Mouse (Mus musculus) kidney, adult 2 months (tissue): ENCODE results near the gene Mlh3. TPM values are rescaled to one million over a fixed set of nuclear protein-coding genes. Genes with fewer than 3 reads are reported as not detected.
A peak's percentile ranks its signal among the peaks of the same experiment; 100 is the strongest.

ENCODE experiments used
- DNase-seq: peaks from one replicate; pipeline ENCODE4 v3.0.0; 2021
- H3K27ac ChIP-seq: fragments of 200-500 bp; 2 replicates; pipeline ENCODE4 v1.5.1; 2012; ENCODE audit warnings: low read depth, low read length, control low read depth, inconsistent platforms; ENCODE audit not compliant: insufficient read depth
- H3K27me3 ChIP-seq: fragments of 200-500 bp; replicated peaks from 2 replicates; pipeline ENCODE4 v1.6.1; 2012; ENCODE audit warnings: mild to moderate bottlenecking, moderate library complexity, low read length, inconsistent platforms; ENCODE audit not compliant: control insufficient read depth, insufficient read depth
- H3K36me3 ChIP-seq: fragments of 200-500 bp; 2 replicates; pipeline ENCODE4 v1.6.1; 2012; ENCODE audit warnings: mild to moderate bottlenecking, moderate library complexity, low read length, inconsistent platforms; ENCODE audit not compliant: control insufficient read depth, insufficient read depth
- H3K4me1 ChIP-seq: fragments of 200-500 bp; 2 replicates; pipeline ENCODE4 v1.6.1; 2011; ENCODE audit warnings: low read length; ENCODE audit not compliant: control insufficient read depth, insufficient read depth
- H3K4me3 ChIP-seq: fragments of 200-500 bp; 2 replicates; pipeline ENCODE4 v1.5.1; 2011; ENCODE audit warnings: mild to moderate bottlenecking, low read depth, low read length, control low read depth; ENCODE audit not compliant: insufficient read depth
- CTCF ChIP-seq: fragments of 200-500 bp; conservative IDR thresholded peaks from 2 replicates; pipeline ENCODE4 v1.5.1; 2011; ENCODE audit warnings: low read depth, mild to moderate bottlenecking, control low read depth, low read length, moderate library complexity, mixed read lengths; ENCODE audit not compliant: insufficient read depth, insufficient read length
- POLR2A ChIP-seq: fragments of 200-500 bp; IDR thresholded peaks from one replicate; pipeline ENCODE4 v1.6.1; 2011; ENCODE audit warnings: low read depth, low read length, control low read depth
- WGBS: fragments of 180-500 bp; shearing (Covaris S2); methylation state at CpG from one replicate; pipeline ENCODE4 v1.1.7; 2018; 5-methylcytosine and 5-hydroxymethylcytosine counted together
- polyA plus RNA-seq: library from polyadenylated mRNA; depleted of rRNA; stranded (reverse); fragments of >200 nt; gene quantifications from 2 replicates; pipeline ENCODE4 v1.2.3, GENCODE M21; 2012; rRNA removed

Gene Mlh3
- polyA plus RNA-seq, result 8.1 and 9.6 TPM in 2 replicates

GRCm38 (mm10) chr12:85270319-85270718 lies at the start of gene Mlh3:
Mlh3 (minus strand) TSS chr12:85270599.
- Histone ChIP-seq H3K36me3 (no peaks in the 10 kb centered on the region), H3K27me3 (no peaks in the 10 kb centered on the region), H3K4me1 (no peaks in the 10 kb centered on the region), H3K4me3 (peak within 1 kb of the TSS; percentile 58), H3K27ac (peak within 1 kb of the TSS; percentile 14; the same call in 1 of the 2 replicates)
- TF ChIP-seq POLR2A (peak; percentile 7), CTCF (peak; percentile 53)
- WGBS, result under 1% methylated on average over 35 of the region's 35 CpGs
- DNase-seq, result peak; percentile 93

DNA sequence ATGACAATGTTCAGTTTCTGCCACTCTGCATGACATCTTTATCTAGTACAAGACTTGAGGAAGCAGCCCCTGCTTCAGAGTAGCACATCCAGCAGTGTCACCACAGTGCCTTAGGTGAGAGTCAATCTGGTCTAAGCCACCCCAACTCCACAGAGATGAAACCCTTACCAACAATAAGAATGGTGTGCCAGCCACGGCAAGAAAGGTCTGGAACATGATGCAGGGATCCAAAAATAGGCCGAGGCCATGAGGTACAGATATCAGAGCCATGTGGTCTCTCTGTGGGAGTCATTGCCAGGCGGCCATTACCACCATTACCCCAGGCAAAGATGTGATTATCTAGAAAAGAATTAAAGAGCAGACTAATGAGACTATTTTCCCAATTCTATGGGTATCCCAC lies 38.3 kb upstream of the Mlh3 start:
- H3K36me3 ChIP-seq, result peaks cover 11% of the 10 kb centered on the region

DNA sequence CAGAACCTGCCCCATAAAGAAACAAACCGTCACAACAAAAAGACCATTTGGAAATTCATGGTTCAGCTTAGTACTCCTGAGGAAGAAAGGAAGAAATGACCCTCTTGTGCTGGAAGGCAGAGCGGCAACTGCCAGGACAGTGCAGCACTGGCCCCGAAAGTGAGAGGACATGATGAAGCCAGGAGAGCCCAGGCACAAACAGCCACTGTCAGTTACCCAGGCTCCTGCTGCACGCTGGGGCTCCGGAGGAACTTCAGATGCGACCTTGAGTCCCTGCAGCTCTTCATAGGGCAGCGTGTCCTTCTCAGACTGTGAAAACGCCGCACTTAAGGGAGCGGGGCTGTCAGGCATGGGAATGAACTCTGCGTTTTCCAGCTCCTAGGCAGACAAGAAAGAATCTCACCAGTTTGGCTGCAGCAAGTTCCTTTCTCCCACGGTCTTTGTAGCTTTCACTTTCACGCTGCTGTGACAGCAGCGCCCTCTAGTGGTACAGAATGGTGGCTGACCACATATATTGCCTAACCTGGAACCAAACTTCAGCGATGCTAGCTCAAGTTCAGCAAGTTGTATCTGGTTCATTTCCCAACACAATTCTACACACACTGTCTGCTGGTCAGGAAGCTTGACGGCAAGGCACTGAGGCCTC lies 35.0 kb upstream of the Mlh3 start:
- Histone ChIP-seq H3K27me3 (no peaks in the 10 kb centered on the region), H3K4me3 (peak overlapping the region; percentile 32; the same call in 1 of the 2 replicates), H3K27ac (peak overlapping the region; percentile 11; the same call in 1 of the 2 replicates), H3K4me1 (peaks cover 11% of the 10 kb centered on the region; the same call in 1 of the 2 replicates), H3K36me3 (peaks cover 7% of the 10 kb centered on the region; the same call in 1 of the 2 replicates)
- DNase-seq, result peak; percentile 90
- WGBS, result 25% methylated on average over 16 of the region's 16 CpGs
- TF ChIP-seq POLR2A (no peak), CTCF (peak; percentile 100)

More for the DNA sequence above, 38.3 kb upstream of the Mlh3 start:
- H3K4me3 ChIP-seq, result no peak overlapping the region
- no peak for DNase-seq
- no peak for TF ChIP-seq CTCF
- TF ChIP-seq POLR2A, result no peak
- 77% methylated on average over 3 of the region's 3 CpGs for WGBS
- H3K27ac ChIP-seq, result no peak overlapping the region
- H3K4me1 ChIP-seq, result peaks cover 8% of the 10 kb centered on the region; the same call in 1 of the 2 replicates
- H3K27me3 ChIP-seq, result no peaks in the 10 kb centered on the region

DNA sequence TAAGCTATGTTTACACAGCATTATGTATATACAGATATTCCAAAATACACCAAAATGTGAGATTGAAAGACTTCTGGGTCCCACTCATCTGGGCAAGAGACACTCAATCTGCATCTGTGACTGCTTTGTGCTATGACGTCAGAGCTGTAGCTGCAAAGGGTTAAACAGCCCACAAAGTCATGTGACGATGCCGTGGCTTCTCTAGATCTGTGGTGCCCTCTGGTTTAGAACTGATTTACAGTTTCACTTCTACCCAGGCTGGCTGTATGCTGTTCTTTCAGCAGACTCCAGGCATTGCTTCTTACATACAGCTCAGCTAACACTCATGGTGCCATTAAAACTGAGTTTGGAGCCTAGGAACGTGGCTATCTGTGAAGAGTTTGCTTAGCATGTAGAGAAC lies 34.3 kb upstream of the Mlh3 start:
- WGBS, result 46% methylated on average over 4 of the region's 4 CpGs
- peaks cover 11% of the 10 kb centered on the region; the same call in 1 of the 2 replicates for H3K4me1 ChIP-seq
- no peaks in the 10 kb centered on the region for H3K27me3 ChIP-seq
- peak; percentile 17 for DNase-seq
- peaks cover 7% of the 10 kb centered on the region; the same call in 1 of the 2 replicates for H3K36me3 ChIP-seq
- H3K27ac ChIP-seq, result no peak overlapping the region; the same call in 1 of the 2 replicates
- no peak overlapping the region for H3K4me3 ChIP-seq
- TF ChIP-seq POLR2A, result no peak
- TF ChIP-seq CTCF, result no peak

DNA sequence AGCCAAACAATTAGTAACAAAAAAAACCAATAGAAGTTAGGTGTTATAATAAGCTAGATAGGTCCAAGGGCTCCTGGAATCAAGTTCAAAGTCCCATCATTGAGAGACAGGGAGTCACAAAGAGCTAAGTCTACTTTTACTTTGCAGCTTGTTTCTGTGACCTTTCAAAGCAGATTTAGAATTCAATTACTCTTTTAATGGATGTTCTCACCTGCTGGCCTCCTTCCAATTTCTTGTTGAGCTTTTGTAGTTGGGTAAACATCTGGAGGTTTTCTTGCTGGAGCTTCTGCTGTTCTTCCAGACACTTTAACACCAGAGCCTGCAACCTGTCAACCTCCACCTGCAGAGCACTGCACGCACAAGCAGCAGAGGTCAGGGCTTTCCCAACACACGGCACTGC lies 32.9 kb upstream of the Mlh3 start:
- TF ChIP-seq POLR2A (no peak), CTCF (no peak)
- Histone ChIP-seq H3K27ac (no peak overlapping the region), H3K36me3 (peaks cover 5% of the 10 kb centered on the region; the same call in 1 of the 2 replicates), H3K4me3 (no peak overlapping the region), H3K27me3 (no peaks in the 10 kb centered on the region), H3K4me1 (peaks cover 18% of the 10 kb centered on the region)
- DNase-seq, result peak; percentile 73
- WGBS, result 43% methylated on average over 2 of the region's 2 CpGs

GRCm38 (mm10) chr12:85298835-85299180 lies 28.4 kb upstream of the Mlh3 start:
- Histone ChIP-seq H3K27me3 (no peaks in the 10 kb centered on the region), H3K27ac (peak overlapping the region; percentile 16; the same call in 1 of the 2 replicates), H3K4me1 (peaks cover 22% of the 10 kb centered on the region), H3K36me3 (no peaks in the 10 kb centered on the region; the same call in 1 of the 2 replicates), H3K4me3 (no peak overlapping the region)
- TF ChIP-seq POLR2A (no peak), CTCF (no peak)
- WGBS, result 50% methylated on average over 1 of the region's 1 CpGs
- peak; percentile 54 for DNase-seq

GRCm38 (mm10) chr12:85298127-85298834 lies 27.9 kb upstream of the Mlh3 start:
- Histone ChIP-seq H3K27ac (peak overlapping the region; percentile 27; the same call in 1 of the 2 replicates), H3K27me3 (no peaks in the 10 kb centered on the region), H3K36me3 (no peaks in the 10 kb centered on the region; the same call in 1 of the 2 replicates), H3K4me1 (peaks cover 19% of the 10 kb centered on the region), H3K4me3 (no peak overlapping the region)
- TF ChIP-seq CTCF (no peak), POLR2A (no peak)
- peak; percentile 36 for DNase-seq
- 31% methylated on average over 11 of the region's 11 CpGs for WGBS
